9 mouse cellular contexts compared by ENCODE assay signal in genomic region chr6:140961987-140962386, GRCm38 (mm10).
DNase-seq lines count a peak whose midpoint lies in the region; ATAC-seq lines count a peak whose summit lies in the region.
"Had no signal": no experiment of that assay in that cellular context is flagged by ENCODE, and none has a peak within 500 bp of the region (broad histone marks: within the 10 kb centered on the region; RNA-seq: fewer than 3 reads in every experiment).

No protein-coding gene starts in this region.

- WGBS in hindbrain, embryonic 15.5 days = 20% methylated on average over 11 of the region's 11 CpGs
- WGBS in midbrain, embryonic 16.5 days = 23% methylated on average over 11 of the region's 11 CpGs

- peak overlapping the region; percentile 41 for H3K4me2 ChIP-seq in hindbrain, embryonic 15.5 days
- peak overlapping the region; percentile 47 for H3K4me2 ChIP-seq in midbrain, embryonic 16.5 days (ENCODE audit: low read length)

- H3K27ac ChIP-seq in hindbrain, embryonic 15.5 days (replicated peaks) = 0 out of 2 replicates have a peak overlapping the region, but pooled peaks have one; percentile 6
- no peak overlapping the region for H3K27ac ChIP-seq in midbrain, embryonic 16.5 days (ENCODE audit: low read length)

- no peak overlapping the region; the same call in 1 of the 2 replicates for H3K9ac ChIP-seq in hindbrain, embryonic 15.5 days
- no peak overlapping the region for H3K9ac ChIP-seq in midbrain, embryonic 16.5 days (ENCODE audit: low read depth, low read length)

- H3K4me3 ChIP-seq in hindbrain, embryonic 15.5 days = peak overlapping the region; percentile 17; the same call in 1 of the 2 replicates
- peak overlapping the region; percentile 20; the same call in 1 of the 2 replicates for H3K4me3 ChIP-seq in midbrain, embryonic 16.5 days (ENCODE audit: low read depth, low read length)

- peaks cover 18% of the 10 kb centered on the region for H3K4me1 ChIP-seq in hindbrain, embryonic 15.5 days (replicated peaks)
- peaks cover 9% of the 10 kb centered on the region for H3K4me1 ChIP-seq in midbrain, embryonic 16.5 days (ENCODE audit: control insufficient read depth, insufficient read depth, low read length)

- H3K36me3 ChIP-seq in hindbrain, embryonic 15.5 days = no peaks in the 10 kb centered on the region
- H3K36me3 ChIP-seq in midbrain, embryonic 16.5 days (ENCODE audit: control insufficient read depth, insufficient read depth, low read length) = no peaks in the 10 kb centered on the region

- ATAC-seq in hindbrain, embryonic 15.5 days (ENCODE audit: low FRiP score, low read depth) = peak; percentile 72
- peak; percentile 49 for ATAC-seq in midbrain, embryonic 16.5 days
- ATAC-seq: Patski had no signal

- DNase-seq in heart, postnatal 10 days = peak; percentile 2 to 3
- no peak for DNase-seq in heart, postnatal 36 days
- peak; percentile 48 to 53 for DNase-seq in cerebellum, postnatal 25 days
- no peak for DNase-seq in adrenal gland, adult (ENCODE audit: inconsistent age in 2 of 2, low spot score in 1 of 2)
- no peak for DNase-seq in T-cell, adult 2 months (ENCODE audit: low spot score)
- no peak for DNase-seq in lung, adult 18-20 months

- no peaks in the 10 kb centered on the region for H3K9me3 ChIP-seq in hindbrain, embryonic 15.5 days
- no peaks in the 10 kb centered on the region for H3K9me3 ChIP-seq in midbrain, embryonic 16.5 days (replicated peaks; ENCODE audit: control insufficient read depth, low read length, poor library complexity, severe bottlenecking)

- H3K27me3 ChIP-seq in hindbrain, embryonic 15.5 days = no peaks in the 10 kb centered on the region
- H3K27me3 ChIP-seq in midbrain, embryonic 16.5 days (ENCODE audit: control insufficient read depth, insufficient read depth, low read depth, low read length) = no peaks in the 10 kb centered on the region
- H3K27me3 ChIP-seq: Patski had no signal

- intact Hi-C loops in heart, postnatal 10 days (cut with DNase I) = no loop called here
- intact Hi-C loops in heart, postnatal 36 days (cut with DNase I) = no loop called here

Comparison
In these comparisons a context has a peak if more than half of its experiments do, and no peak if none do; other contexts are left out.
1. DNase-seq: peak in heart, postnatal 10 days (2 of 2) and cerebellum, postnatal 25 days (2 of 2); none in heart, postnatal 36 days (0 of 2), adrenal gland, adult (0 of 2), T-cell, adult 2 months (single experiment) and lung, adult 18-20 months (0 of 2).